ENCODE assay signal across 8 mouse cellular contexts in the genomic region with DNA sequence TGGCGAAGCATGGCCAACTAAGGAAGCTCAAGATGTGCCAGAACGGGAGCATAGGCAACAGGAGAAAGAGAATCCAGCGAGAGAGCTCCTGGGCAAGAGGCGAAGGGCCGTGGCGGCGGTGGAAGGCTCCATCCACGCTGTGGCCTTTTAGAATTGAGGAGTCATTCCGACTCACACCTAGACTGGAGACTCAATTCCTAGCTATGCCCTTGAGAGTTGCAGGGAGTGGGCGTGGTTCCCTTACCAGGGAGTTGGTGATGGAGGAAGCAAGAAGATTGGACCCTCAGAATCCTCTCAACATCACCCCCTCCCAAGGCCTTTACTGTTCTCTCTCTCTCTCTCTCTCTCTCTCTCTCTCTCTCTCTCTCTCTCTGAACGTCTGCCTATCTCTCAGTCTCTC. TPM values are rescaled to one million over a fixed set of nuclear protein-coding genes. Genes with fewer than 3 reads are reported as not detected.
DNase-seq lines count a peak whose midpoint lies in the region; ATAC-seq lines count a peak whose summit lies in the region.

No protein-coding gene starts in this region.

- peaks cover 8% of the 10 kb centered on the region; the same call in 1 of the 2 replicates for H3K4me1 ChIP-seq in neural tube, embryonic 11.5 days (ENCODE audit: control insufficient read depth, insufficient read depth, low read length)
- H3K4me1 ChIP-seq in hindbrain, embryonic 10.5 days (replicated peaks) = peaks cover 25% of the 10 kb centered on the region
- peaks cover 12% of the 10 kb centered on the region for H3K4me1 ChIP-seq in midbrain, embryonic 11.5 days (ENCODE audit: control insufficient read depth, insufficient read depth, low read length)

- peak; percentile 27 for DNase-seq in CD4-positive, CD25-positive, alpha-beta regulatory T cell, adult 2 months (ENCODE audit: low read depth, low spot score)
- DNase-seq in neural tube, embryonic 11.5 days (ENCODE audit: low spot score) = peak; percentile 18
- DNase-seq in neural tube, embryonic 10.5 days (ENCODE audit: extremely low spot score, low spot score) = no peak
- no peak for DNase-seq in hindbrain, embryonic 10.5 days (ENCODE audit: low spot score)
- peak; percentile 84 for DNase-seq in midbrain, embryonic 11.5 days (ENCODE audit: low spot score, missing footprints)
- no peak for DNase-seq in frontal cortex, adult 2 months (ENCODE audit: extremely low spot score in 1 of 2, low spot score in 1 of 2)
- DNase-seq in right cerebral cortex, postnatal 36 days (ENCODE audit: low spot score in 2 of 2) = no peak

- no peaks in the 10 kb centered on the region; the same call in 1 of the 2 replicates for H3K9me3 ChIP-seq in neural tube, embryonic 11.5 days (ENCODE audit: control insufficient read depth, low read length)
- no peaks in the 10 kb centered on the region for H3K9me3 ChIP-seq in hindbrain, embryonic 10.5 days
- H3K9me3 ChIP-seq in midbrain, embryonic 11.5 days (ENCODE audit: control insufficient read depth, low read length) = no peaks in the 10 kb centered on the region

- H3K36me3 ChIP-seq in neural tube, embryonic 11.5 days (ENCODE audit: control insufficient read depth, insufficient read depth, low read length) = no peaks in the 10 kb centered on the region
- H3K36me3 ChIP-seq in hindbrain, embryonic 10.5 days = peaks cover 35% of the 10 kb centered on the region
- H3K36me3 ChIP-seq in midbrain, embryonic 11.5 days (ENCODE audit: control insufficient read depth, insufficient read depth, low read length) = 0 out of 2 replicates have a peak, but pooled peaks cover 5% of the 10 kb centered on the region

- peak overlapping the region; percentile 71 for H3K4me3 ChIP-seq in neural tube, embryonic 11.5 days (ENCODE audit: low read depth, low read length)
- peak overlapping the region; percentile 93 for H3K4me3 ChIP-seq in hindbrain, embryonic 10.5 days
- H3K4me3 ChIP-seq in midbrain, embryonic 11.5 days (ENCODE audit: low read depth, low read length) = peak overlapping the region; percentile 56

- WGBS in neural tube, embryonic 11.5 days = 14% methylated on average over 11 of the region's 11 CpGs
- WGBS in hindbrain, embryonic 10.5 days = 9% methylated on average over 11 of the region's 11 CpGs
- 11% methylated on average over 11 of the region's 11 CpGs for WGBS in midbrain, embryonic 11.5 days

- peak overlapping the region; percentile 42; the same call in 1 of the 2 replicates for H3K27ac ChIP-seq in neural tube, embryonic 11.5 days (ENCODE audit: low read depth, low read length)
- H3K27ac ChIP-seq in hindbrain, embryonic 10.5 days = peak overlapping the region; percentile 92
- H3K27ac ChIP-seq in midbrain, embryonic 11.5 days (ENCODE audit: low read depth, low read length) = 0 out of 2 replicates have a peak overlapping the region, but pooled peaks have one; percentile 3

- H3K9ac ChIP-seq in neural tube, embryonic 11.5 days (ENCODE audit: low read length) = peak overlapping the region; percentile 83
- peak overlapping the region; percentile 71 for H3K9ac ChIP-seq in midbrain, embryonic 11.5 days (ENCODE audit: low read length)

- H3K27me3 ChIP-seq in neural tube, embryonic 11.5 days (ENCODE audit: control insufficient read depth, insufficient read depth, low read length) = no peaks in the 10 kb centered on the region
- no peaks in the 10 kb centered on the region for H3K27me3 ChIP-seq in hindbrain, embryonic 10.5 days (ENCODE audit: insufficient read depth, poor library complexity, severe bottlenecking)
- H3K27me3 ChIP-seq in midbrain, embryonic 11.5 days (ENCODE audit: control insufficient read depth, insufficient read depth, low read length) = no peaks in the 10 kb centered on the region

- no peak for ATAC-seq in CD4-positive, CD25-positive, alpha-beta regulatory T cell, adult 4 months
- ATAC-seq in neural tube, embryonic 11.5 days (ENCODE audit: insufficient read depth, low FRiP score, low TSS enrichment) = no peak
- ATAC-seq in midbrain, embryonic 11.5 days (ENCODE audit: low FRiP score) = no peak

- peak overlapping the region; percentile 89 for H3K4me2 ChIP-seq in neural tube, embryonic 11.5 days (ENCODE audit: low read depth)
- H3K4me2 ChIP-seq in midbrain, embryonic 11.5 days = peak overlapping the region; percentile 89

RNA-seq across cellular contexts. Expression of a gene that starts 0.7 kb away (rescaled TPM):
- polyA plus RNA-seq in CD4-positive, CD25-positive, alpha-beta regulatory T cell, adult 4 months (2017; shearing (Covaris generic)) = 10 to 100 TPM; 13.6 to 21.3 TPM
- 29.2 and 32.5 TPM in 2 replicates for polyA plus RNA-seq in neural tube, embryonic 11.5 days (2014; fragmentation: Nextera tagmentation; extraction: Ambion mirVana)
- polyA plus RNA-seq in hindbrain, embryonic 10.5 days (2016; fragmentation: Nextera tagmentation; extraction: Ambion mirVana) = 37.7 and 41.6 TPM in 2 replicates
- 27.8 and 30.9 TPM in 2 replicates for polyA plus RNA-seq in midbrain, embryonic 11.5 days (2014; fragmentation: Nextera tagmentation; extraction: Ambion mirVana)
- polyA plus RNA-seq in frontal cortex, adult 2 months (2012; rRNA removed) = 50.8 and 53.0 TPM in 2 replicates

RNA-seq across cellular contexts. Expression of a gene that starts 26.7 kb away (rescaled TPM):
- not detected for polyA plus RNA-seq in CD4-positive, CD25-positive, alpha-beta regulatory T cell, adult 4 months (2017; shearing (Covaris generic))
- polyA plus RNA-seq in neural tube, embryonic 11.5 days (2014; fragmentation: Nextera tagmentation; extraction: Ambion mirVana) = not detected in 2 replicates
- 0.68 and 0.88 TPM in 2 replicates for polyA plus RNA-seq in hindbrain, embryonic 10.5 days (2016; fragmentation: Nextera tagmentation; extraction: Ambion mirVana)
- 0.14 TPM in 1 of 2 replicates, not detected in the other for polyA plus RNA-seq in midbrain, embryonic 11.5 days (2014; fragmentation: Nextera tagmentation; extraction: Ambion mirVana)
- 0.80 and 1.2 TPM in 2 replicates for polyA plus RNA-seq in frontal cortex, adult 2 months (2012; rRNA removed)

Comparison
In these comparisons a context has a peak if more than half of its experiments do, and no peak if none do; other contexts are left out.
1. DNase-seq: peak in CD4-positive, CD25-positive, alpha-beta regulatory T cell, adult 2 months (single experiment), neural tube, embryonic 11.5 days (single experiment) and midbrain, embryonic 11.5 days (single experiment); none in neural tube, embryonic 10.5 days (single experiment), hindbrain, embryonic 10.5 days (single experiment), frontal cortex, adult 2 months (0 of 2) and right cerebral cortex, postnatal 36 days (0 of 2).
2. H3K27ac ChIP-seq: peak in every context shown above with its lines; median percentile 92 in hindbrain, embryonic 10.5 days; 42 in neural tube, embryonic 11.5 days; 3 in midbrain, embryonic 11.5 days.
3. Peak in every context shown above with its lines, with median percentiles within 50 percentile points of each other: H3K4me3 ChIP-seq.